Mouse (Mus musculus): Measurements from ENCODE around the gene Cpb1. TPM values are rescaled to one million over a fixed set of nuclear protein-coding genes. Genes with fewer than 3 reads are reported as not detected.

Cpb1 gene
- 10 to 100 TPM in 2 of 4 experiments, 1 to 10 TPM in 2; 5.9 to 10.3 (median 8.5) TPM for total RNA-seq (2022)

- no peak for DNase-seq
Measured at GRCm38 (mm10) chr3:20275633-20276032, at the start of gene Cpb1. Gene Cpb1 (minus strand): TSS chr3:20275733.

DNA sequence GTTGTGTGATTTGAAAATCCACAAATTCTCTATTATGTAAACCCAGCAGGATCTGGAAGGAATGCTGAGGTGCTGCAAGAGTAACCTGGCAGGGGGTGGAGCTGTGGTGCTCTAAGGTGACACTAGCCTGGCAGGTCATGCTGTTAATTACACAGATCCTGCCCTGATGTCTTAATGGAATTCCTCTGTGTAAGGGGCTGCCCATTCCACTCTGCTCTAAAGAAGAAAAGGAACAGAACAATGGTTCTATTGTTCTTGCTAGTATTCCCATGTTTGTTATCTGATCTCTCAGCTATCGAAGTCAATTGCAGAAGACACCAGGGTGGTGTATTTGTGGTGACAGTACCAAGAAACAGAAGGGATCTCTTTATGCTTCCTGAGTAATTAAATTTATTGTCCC is 41.7 kb upstream of the Cpb1 start:
- no peak for DNase-seq

GRCm38 (mm10) chr3:20309142-20309541 is 33.6 kb upstream of the Cpb1 start:
- DNase-seq: no peak

DNA sequence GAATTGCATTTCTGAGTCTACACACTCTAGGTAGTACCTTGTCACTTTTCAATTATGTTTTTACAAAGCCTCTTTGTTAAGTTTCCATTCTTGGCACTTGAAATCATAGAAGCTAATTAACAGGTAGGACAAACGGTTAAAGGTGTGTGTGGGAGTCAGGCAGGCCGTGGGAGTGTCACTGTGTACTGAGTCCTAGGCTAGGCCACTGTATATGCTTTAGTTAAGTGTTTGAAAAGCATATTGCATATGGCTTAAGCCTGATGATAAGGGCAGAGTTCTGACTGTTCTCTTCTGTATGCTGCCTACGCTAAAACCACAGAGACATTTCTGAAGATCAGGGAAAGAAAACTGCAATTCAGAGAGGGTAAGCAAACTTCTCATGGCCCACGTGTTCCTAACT is 31.7 kb upstream of the Cpb1 start:
- no peak for DNase-seq

- DNase-seq: peak; percentile 6
Measured at GRCm38 (mm10) chr3:20304758-20305352, 29.3 kb upstream of the Cpb1 start.

DNA sequence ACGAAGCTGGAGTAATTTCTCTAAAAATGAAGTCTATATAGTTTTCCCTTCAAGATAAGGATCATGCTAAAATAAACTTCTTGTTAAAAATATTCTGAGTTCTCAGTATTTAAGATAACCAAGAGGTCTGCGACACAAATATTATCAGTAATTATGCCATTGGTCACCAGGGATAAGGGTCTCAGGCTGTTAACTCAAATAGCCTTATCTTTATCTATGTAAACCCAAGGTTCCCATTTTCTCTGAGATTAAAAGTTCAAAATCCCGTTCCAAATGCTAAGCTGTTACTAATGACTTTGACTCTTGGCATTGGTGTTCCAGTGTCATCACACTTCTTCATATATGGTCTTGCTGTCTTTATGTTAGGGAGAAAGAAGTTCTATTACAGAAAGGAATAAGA is 20.0 kb upstream of the Cpb1 start:
- no peak for DNase-seq

- DNase-seq: no peak
Measured at GRCm38 (mm10) chr3:20294542-20295348, 19.2 kb upstream of the Cpb1 start.

GRCm38 (mm10) chr3:20291370-20291769 is 15.8 kb upstream of the Cpb1 start:
- no peak for DNase-seq

GRCm38 (mm10) chr3:20288761-20289160 is 13.2 kb upstream of the Cpb1 start:
- no peak for DNase-seq

DNA sequence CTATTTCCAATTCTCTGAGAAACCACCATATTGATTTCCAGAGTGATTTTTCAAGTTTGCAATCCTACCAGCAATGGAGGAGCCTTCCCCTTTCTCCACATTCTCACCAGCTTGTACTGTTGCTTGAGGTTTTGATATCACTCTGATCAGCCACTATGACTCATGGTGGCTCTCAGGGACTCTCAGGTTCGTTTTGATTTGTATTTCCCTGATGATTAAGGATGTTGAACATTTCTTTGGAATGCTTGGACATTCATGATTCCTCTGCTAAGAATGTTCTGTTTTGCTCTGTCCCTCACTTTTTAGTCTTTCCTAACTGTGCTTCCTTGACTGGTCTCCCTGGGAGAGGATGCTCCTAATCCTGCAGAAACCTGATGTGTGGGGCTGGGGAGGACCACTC is 6.3 kb upstream of the Cpb1 start:
- DNase-seq: no peak

DNA sequence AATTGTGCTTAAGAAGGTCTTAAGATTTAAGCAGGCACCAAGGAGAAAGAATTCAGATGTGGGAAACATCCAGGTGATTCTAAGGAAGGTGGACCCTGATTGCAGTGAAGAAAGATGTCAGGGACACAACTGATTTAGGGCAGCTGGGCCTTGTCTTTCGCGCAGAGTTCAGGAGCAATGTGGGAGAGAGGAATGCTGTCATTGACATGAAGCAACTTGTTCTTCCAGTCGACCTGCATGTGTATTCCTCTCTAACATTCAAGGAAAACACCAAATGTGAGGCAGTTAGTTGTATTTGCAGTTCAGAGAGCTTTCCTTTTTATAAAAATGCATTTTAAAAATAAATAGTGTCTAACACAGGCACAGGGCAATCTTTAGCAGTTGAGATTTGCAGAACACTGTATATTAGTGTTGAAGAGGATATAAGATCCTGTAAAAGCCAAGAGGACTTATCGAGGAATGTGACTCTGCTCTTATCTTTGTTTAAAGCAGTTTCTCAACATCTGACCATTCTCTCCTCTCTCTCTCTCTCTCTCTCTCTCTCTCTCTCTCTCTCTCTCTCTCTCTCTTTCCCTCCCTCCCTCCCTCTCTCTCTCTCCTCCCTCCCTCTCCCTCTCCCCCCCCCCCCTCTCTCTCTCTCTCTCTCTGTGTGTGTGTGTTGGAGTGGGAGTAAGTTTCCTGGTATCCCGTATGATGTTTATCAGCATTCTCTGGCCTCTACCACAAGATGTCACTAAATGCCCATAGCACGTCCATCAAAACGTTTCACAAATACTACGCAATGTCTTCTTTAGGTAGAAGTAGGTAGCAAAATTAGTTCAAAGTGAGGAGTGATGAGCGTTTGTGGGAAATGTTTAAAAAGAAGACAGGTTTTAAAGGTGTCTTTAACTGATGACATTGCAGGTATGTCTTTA is 20.7 kb downstream of the Cpb1 start:
- DNase-seq: no peak

- no peak for DNase-seq
Measured at GRCm38 (mm10) chr3:20243913-20244312, 31.6 kb downstream of the Cpb1 start.

DNA sequence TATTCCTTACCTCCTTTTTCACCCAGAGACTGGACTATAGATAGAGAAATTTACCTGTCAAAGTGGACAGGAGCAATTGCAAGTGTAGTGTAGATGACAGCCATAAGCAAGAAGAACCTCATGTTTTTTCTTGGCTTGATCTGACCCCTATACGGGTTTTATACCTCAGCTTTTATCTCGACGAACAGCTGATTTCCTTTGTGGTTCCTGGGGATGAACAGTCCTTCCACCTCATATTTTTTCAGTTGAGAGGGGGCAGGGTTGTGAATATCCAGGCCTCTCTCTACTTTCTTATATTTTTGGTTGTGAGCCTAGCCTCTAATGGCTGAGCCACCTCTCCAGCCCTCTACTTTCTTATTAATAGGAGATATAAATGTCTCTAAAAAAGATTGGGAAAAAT is 33.5 kb downstream of the Cpb1 start, which contains the start of gene Cpa3:
Gene Cpa3 (minus strand): TSS at position 132 of the 400 bp plus-strand sequence.
- no peak for DNase-seq

- DNase-seq: no peak
Measured at GRCm38 (mm10) chr3:20239741-20240140, 35.8 kb downstream of the Cpb1 start.

DNA sequence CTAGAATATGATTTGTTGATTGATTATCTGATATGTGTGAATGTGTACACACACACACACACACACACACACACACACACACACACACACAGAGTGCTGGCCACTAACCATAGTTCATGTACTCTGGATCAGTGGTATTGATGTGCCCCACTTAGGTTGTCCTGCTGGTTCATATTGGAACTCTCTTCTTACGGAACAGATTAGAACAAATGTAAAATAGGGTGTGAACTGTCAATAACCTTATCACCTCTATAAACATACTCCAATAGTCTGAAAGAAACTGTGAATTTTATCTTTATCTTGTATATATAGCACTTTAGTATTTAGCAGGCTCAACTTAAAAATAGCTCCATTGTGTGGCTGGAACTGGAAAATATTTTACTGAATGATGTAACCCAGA is 38.6 kb downstream of the Cpb1 start:
- no peak for DNase-seq

DNA sequence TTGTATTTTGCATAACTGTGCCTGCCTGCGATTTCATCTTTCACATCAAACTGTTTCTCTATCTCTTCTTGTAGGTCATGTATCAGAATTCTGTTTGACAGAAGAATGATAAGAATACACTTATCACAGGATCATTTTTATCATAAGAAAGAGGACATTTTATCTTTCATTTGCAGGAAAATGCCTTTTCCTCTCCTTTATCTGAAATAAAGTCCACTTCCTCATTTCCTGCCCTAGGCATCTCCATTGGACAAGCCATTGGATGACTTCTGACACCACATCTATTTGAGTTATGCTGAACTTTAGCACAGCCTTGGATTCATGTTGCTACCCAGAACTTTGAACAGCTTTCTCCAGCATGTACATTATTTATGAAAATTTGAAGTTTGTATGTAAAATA is 46.5 kb downstream of the Cpb1 start:
- DNase-seq: no peak

GRCm38 (mm10) chr3:20225429-20225828 is 50.1 kb downstream of the Cpb1 start:
- no peak for DNase-seq

GRCm38 (mm10) chr3:20222926-20223698 is 52.4 kb downstream of the Cpb1 start:
- DNase-seq: no peak

DNA sequence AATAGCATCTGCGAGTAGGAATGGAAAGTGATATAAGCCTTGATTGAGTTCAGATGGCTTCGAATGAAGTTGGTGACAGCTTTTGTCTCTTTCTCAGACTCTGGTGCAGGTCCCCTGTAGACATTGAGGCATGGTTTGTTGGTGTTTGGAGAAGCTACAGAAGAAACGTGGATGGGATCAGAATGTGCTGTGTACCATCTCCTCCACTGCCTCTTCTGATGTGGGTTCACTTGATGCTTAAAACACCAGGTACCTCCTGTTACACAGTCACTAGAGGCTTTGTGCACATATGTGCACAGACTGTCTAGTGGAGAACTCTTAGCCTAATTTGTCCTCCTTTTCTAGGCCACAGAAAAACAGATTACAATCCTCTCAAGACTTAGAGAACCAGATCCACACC is 53.4 kb downstream of the Cpb1 start:
- no peak for DNase-seq

DNA sequence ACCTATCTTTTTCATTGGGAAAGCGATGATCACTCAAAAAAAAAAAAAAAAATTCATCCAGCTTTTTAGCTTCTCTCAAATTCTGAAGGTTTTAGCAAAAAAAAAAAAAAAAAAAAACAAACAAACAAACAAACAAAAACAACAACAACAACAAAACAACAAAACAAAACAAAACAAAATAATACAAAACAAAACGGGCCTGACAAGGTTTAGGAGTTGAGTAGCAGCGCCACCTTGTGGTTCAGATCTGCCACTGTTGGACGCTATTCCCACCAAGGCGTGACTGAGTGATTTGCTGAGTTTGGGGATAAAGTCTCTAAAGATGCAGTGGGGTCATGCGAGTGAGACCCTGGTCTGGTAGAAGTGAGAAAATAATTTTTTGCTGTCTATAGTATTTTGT is 76.7 kb downstream of the Cpb1 start:
- DNase-seq: peak; percentile 12

All from adrenal gland, adult 8-10 months (tissue).